Mouse (Mus musculus): ENCODE data around the gene Timp2. TPM values are rescaled to one million over a fixed set of nuclear protein-coding genes. Genes with fewer than 3 reads are reported as not detected.

Gene Timp2
- polyA plus RNA-seq, 1 experiment: 186 TPM

DNA sequence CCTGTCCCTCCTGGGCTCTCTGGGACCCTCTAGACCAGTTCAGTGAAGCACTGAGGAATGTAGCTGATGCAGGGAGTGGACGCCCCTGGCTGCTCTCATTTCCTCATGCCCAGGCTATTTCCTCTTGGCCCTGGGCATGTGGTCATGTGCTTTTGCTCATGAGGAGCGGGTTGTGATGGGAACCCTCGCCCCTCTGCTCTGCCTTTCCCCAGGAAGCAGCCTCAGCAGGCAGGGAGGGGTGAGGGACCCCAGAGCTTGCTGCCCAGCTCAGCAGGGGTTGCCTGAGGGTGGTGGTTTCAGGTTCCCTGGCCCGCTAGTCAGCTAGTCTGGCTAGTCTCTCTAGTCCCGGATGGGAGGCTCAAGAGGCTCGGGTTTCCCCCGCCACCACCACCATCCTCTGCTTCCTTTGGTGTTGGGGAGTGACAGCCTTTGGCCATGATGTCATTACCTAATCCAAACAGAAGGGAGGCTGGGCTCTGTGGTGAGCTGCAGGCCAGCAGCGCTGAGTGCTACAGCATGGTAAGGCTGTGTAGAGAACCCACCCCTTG lies 7.5 kb upstream of the Timp2 start:
- Histone ChIP-seq H3K4me3 (ENCODE audit: insufficient read depth, low read length) (no peak overlapping the region), H3K27ac (ENCODE audit: insufficient read depth, low read length) (no peak overlapping the region)
- no peak for TF ChIP-seq POLR2A (IDR thresholded peaks at IDR 0.05; ENCODE audit: extremely low read depth, insufficient read depth, low read length)
- TF ChIP-seq CTCF (IDR thresholded peaks at IDR 0.05; ENCODE audit: extremely low read depth, insufficient read depth, low read length): no peak

GRCm38 (mm10) chr11:118362501-118362900 lies 7.0 kb upstream of the Timp2 start:
- TF ChIP-seq CTCF (IDR thresholded peaks at IDR 0.05; ENCODE audit: extremely low read depth, insufficient read depth, low read length) (no peak), POLR2A (IDR thresholded peaks at IDR 0.05; ENCODE audit: extremely low read depth, insufficient read depth, low read length) (no peak)
- Histone ChIP-seq H3K4me1 (ENCODE audit: control insufficient read depth, insufficient read depth, low read length) (no peaks in the 10 kb centered on the region), H3K4me3 (ENCODE audit: insufficient read depth, low read length) (no peak overlapping the region), H3K27ac (ENCODE audit: insufficient read depth, low read length) (no peak overlapping the region)

More for the DNA sequence above, 7.5 kb upstream of the Timp2 start:
- no peaks in the 10 kb centered on the region for H3K4me1 ChIP-seq (ENCODE audit: control insufficient read depth, insufficient read depth, low read length)

- H3K4me1 ChIP-seq (ENCODE audit: control insufficient read depth, insufficient read depth, low read length): no peaks in the 10 kb centered on the region
- H3K27ac ChIP-seq (ENCODE audit: insufficient read depth, low read length): no peak overlapping the region
- no peak overlapping the region for H3K4me3 ChIP-seq (ENCODE audit: insufficient read depth, low read length)
- no peak for TF ChIP-seq POLR2A (IDR thresholded peaks at IDR 0.05; ENCODE audit: extremely low read depth, insufficient read depth, low read length)
- no peak for TF ChIP-seq CTCF (IDR thresholded peaks at IDR 0.05; ENCODE audit: extremely low read depth, insufficient read depth, low read length)
These were observed 5.4 kb upstream of the Timp2 start for GRCm38 (mm10) chr11:118360907-118361341.

DNA sequence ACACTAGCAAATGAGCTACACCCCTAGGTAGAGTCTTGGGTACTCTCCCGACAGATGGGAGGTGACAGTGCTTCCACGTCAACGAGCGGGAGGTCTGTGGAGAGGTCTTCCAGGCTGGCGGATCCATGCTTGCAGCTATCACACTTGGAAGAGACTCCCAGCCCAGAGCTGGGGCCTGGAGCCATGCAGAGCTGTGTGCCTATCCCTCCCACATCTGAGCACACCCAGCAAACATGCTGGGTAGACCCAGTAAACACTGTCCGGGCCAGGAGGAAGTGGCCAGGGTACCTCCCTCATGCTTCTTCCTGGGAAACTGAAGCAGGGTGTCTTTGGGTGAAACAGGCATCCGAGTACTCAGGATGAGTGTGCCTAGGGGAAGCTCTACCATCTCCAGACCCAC lies 5.0 kb upstream of the Timp2 start:
- no peak overlapping the region for H3K27ac ChIP-seq (ENCODE audit: insufficient read depth, low read length)

DNA sequence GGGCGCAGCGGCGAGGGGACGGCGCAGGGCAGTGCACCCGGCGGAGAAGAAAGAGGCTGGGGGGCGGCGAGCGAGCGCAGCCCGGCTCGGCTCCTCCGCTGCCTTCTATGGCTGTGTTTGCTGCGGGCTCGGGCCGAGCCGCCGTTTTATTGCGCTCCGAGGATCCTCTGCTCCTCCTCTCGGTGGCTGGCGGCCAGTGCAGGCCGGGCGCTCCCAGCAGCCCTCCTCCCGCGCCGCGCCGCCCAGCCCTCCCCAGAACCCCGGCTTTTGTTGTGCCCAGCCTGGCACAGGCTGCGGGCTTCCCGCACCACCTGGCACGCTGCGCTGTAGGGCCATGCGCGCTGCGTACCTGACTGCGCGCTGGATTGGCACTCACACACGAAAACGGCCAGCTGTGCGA lies 335 bp downstream of the Timp2 start:
- Histone ChIP-seq H3K27ac (ENCODE audit: insufficient read depth, low read length) (peak overlapping the region; percentile 85), H3K4me3 (ENCODE audit: insufficient read depth, low read length) (peak overlapping the region; percentile 60), H3K4me1 (ENCODE audit: control insufficient read depth, insufficient read depth, low read length) (no peaks in the 10 kb centered on the region)
- TF ChIP-seq POLR2A (IDR thresholded peaks at IDR 0.05; ENCODE audit: extremely low read depth, insufficient read depth, low read length) (peak; percentile 77), CTCF (IDR thresholded peaks at IDR 0.05; ENCODE audit: extremely low read depth, insufficient read depth, low read length) (peak; percentile 19; the same call in 1 of the 2 replicates)

More for the DNA sequence above, 5.0 kb upstream of the Timp2 start:
- TF ChIP-seq CTCF (IDR thresholded peaks at IDR 0.05; ENCODE audit: extremely low read depth, insufficient read depth, low read length) (no peak), POLR2A (IDR thresholded peaks at IDR 0.05; ENCODE audit: extremely low read depth, insufficient read depth, low read length) (no peak)
- H3K4me3 ChIP-seq (ENCODE audit: insufficient read depth, low read length): no peak overlapping the region
- H3K4me1 ChIP-seq (ENCODE audit: control insufficient read depth, insufficient read depth, low read length): no peaks in the 10 kb centered on the region

DNA sequence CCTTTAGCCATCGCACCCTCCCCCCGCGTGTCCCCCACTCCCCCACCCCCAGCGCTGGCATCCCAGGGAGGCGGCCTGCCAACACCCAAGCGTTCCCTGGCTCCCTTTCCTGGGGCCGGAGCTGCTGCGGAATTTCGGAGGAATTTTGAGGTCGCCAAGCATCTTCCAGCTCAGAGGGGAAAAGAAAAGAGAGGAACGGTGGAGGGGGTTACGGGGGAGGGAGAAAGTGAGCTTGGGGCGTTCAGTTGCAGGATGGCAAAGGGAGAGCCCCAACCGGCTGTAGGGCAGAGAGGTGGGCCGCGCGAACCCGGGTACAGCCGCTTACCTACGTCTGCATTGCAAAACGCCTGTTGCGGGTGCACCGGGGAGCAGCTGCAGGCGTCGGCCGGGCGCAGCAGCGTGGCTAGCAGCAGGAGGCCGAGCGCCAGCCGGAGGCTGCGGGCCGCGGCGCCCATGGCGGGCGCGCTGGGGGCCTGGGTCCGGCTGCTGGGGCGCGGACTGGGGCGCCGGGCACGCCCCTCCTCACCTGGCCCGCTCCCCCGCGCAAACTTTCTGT lies 826 bp downstream of the Timp2 start:
- H3K27ac ChIP-seq (ENCODE audit: insufficient read depth, low read length): peak overlapping the region; percentile 85
- TF ChIP-seq POLR2A (IDR thresholded peaks at IDR 0.05; ENCODE audit: extremely low read depth, insufficient read depth, low read length) (no peak), CTCF (IDR thresholded peaks at IDR 0.05; ENCODE audit: extremely low read depth, insufficient read depth, low read length) (no peak)
- peak overlapping the region; percentile 60 for H3K4me3 ChIP-seq (ENCODE audit: insufficient read depth, low read length)
- no peaks in the 10 kb centered on the region for H3K4me1 ChIP-seq (ENCODE audit: control insufficient read depth, insufficient read depth, low read length)

- TF ChIP-seq CTCF (IDR thresholded peaks at IDR 0.05; ENCODE audit: extremely low read depth, insufficient read depth, low read length): no peak
- TF ChIP-seq POLR2A (IDR thresholded peaks at IDR 0.05; ENCODE audit: extremely low read depth, insufficient read depth, low read length): no peak
- no peak overlapping the region for H3K27ac ChIP-seq (ENCODE audit: insufficient read depth, low read length)
- H3K4me1 ChIP-seq (ENCODE audit: control insufficient read depth, insufficient read depth, low read length): peaks cover 11% of the 10 kb centered on the region
- no peak overlapping the region for H3K4me3 ChIP-seq (ENCODE audit: insufficient read depth, low read length)
These were observed 6.0 kb downstream of the Timp2 start for GRCm38 (mm10) chr11:118349494-118349893.

GRCm38 (mm10) chr11:118348877-118349276 lies 6.7 kb downstream of the Timp2 start:
- Histone ChIP-seq H3K27ac (ENCODE audit: insufficient read depth, low read length) (no peak overlapping the region), H3K4me3 (ENCODE audit: insufficient read depth, low read length) (no peak overlapping the region), H3K4me1 (ENCODE audit: control insufficient read depth, insufficient read depth, low read length) (peaks cover 12% of the 10 kb centered on the region)
- no peak for TF ChIP-seq CTCF (IDR thresholded peaks at IDR 0.05; ENCODE audit: extremely low read depth, insufficient read depth, low read length)
- TF ChIP-seq POLR2A (IDR thresholded peaks at IDR 0.05; ENCODE audit: extremely low read depth, insufficient read depth, low read length): no peak

DNA sequence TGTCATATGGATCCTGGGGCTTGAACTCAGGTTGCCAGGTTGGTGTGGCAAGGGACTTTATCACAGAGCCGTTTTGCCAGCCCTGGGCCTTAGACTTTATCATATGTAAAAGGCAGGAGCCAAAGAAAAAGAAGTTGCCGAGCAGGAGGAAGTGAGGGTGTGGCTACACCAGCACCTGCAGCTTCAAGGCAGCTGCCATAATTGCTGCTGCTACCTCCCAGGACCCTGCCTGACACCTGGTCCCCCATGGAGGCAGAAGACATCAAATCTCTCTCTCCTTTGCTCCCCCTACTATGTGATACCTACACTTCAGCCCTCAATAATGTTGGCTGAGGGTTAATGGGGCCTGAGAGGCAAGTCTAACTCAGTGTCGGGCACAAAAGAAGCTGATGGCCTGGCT lies 7.1 kb downstream of the Timp2 start:
- Histone ChIP-seq H3K4me3 (ENCODE audit: insufficient read depth, low read length) (no peak overlapping the region), H3K4me1 (ENCODE audit: control insufficient read depth, insufficient read depth, low read length) (peaks cover 12% of the 10 kb centered on the region), H3K27ac (ENCODE audit: insufficient read depth, low read length) (no peak overlapping the region)
- TF ChIP-seq CTCF (IDR thresholded peaks at IDR 0.05; ENCODE audit: extremely low read depth, insufficient read depth, low read length) (no peak), POLR2A (IDR thresholded peaks at IDR 0.05; ENCODE audit: extremely low read depth, insufficient read depth, low read length) (no peak)

DNA sequence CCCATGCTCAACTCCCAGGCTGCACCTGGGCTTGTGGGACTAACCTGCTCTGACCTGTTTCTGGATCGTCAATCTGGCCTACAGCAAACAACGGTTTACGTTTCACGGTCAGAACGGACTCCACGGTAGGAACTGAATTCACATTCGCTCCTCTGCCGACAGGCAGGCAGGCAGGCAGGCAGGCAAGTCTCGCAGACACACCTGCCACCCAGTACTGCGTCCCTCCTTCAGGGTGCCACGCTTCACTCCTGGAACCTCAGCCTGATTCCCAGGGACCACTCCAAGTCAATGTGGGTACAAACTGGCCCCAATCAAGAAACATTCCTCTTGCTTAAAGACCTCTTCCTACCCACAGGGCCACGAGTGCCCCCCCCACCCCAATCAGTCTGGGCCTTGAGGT lies 7.6 kb downstream of the Timp2 start:
- TF ChIP-seq CTCF (IDR thresholded peaks at IDR 0.05; ENCODE audit: extremely low read depth, insufficient read depth, low read length): no peak
- no peak for TF ChIP-seq POLR2A (IDR thresholded peaks at IDR 0.05; ENCODE audit: extremely low read depth, insufficient read depth, low read length)
- peaks cover 12% of the 10 kb centered on the region for H3K4me1 ChIP-seq (ENCODE audit: control insufficient read depth, insufficient read depth, low read length)
- H3K27ac ChIP-seq (ENCODE audit: insufficient read depth, low read length): no peak overlapping the region
- H3K4me3 ChIP-seq (ENCODE audit: insufficient read depth, low read length): no peak overlapping the region
